Mouse (Mus musculus): ENCODE data around the gene Ncf2. TPM values are rescaled to one million over a fixed set of nuclear protein-coding genes. Genes with fewer than 3 reads are reported as not detected.

The Ncf2 gene
- polyA plus RNA-seq, 1 experiment from 2014 or later, result 7.3 TPM

- ATAC-seq (replicated peaks; ENCODE audit: low FRiP score, low read depth), result no peak
- peak overlapping the region; percentile 44; the same call in 1 of the 2 replicates for H3K27ac ChIP-seq
- WGBS, result 46% methylated on average over 18 of the region's 18 CpGs
Observed at GRCm38 (mm10) chr1:152807619-152808391, 7.8 kb downstream of the Ncf2 start.

GRCm38 (mm10) chr1:152808392-152808680 lies 8.3 kb downstream of the Ncf2 start:
- no peaks in the 10 kb centered on the region for H3K36me3 ChIP-seq (ENCODE audit: insufficient read depth, low read length)
- H3K9me3 ChIP-seq (replicated peaks; ENCODE audit: low read length), result no peaks in the 10 kb centered on the region
- no peak overlapping the region for H3K4me3 ChIP-seq (replicated peaks; ENCODE audit: low read depth, low read length)
- no peak overlapping the region for H3K9ac ChIP-seq (ENCODE audit: low read depth, low read length)
- H3K27ac ChIP-seq, result 0 out of 2 replicates have a peak overlapping the region, but pooled peaks have one; percentile 44
- DNase-seq (ENCODE audit: low spot score), result no peak
- H3K27me3 ChIP-seq (ENCODE audit: insufficient read depth, low read length), result no peaks in the 10 kb centered on the region
- no peak overlapping the region for H3K4me2 ChIP-seq (ENCODE audit: low read length)
- 0 out of 2 replicates have a peak, but pooled peaks cover 4% of the 10 kb centered on the region for H3K4me1 ChIP-seq (replicated peaks; ENCODE audit: insufficient read depth, low read length)
- WGBS, result 70% methylated on average over 2 of the region's 2 CpGs
- no peak for ATAC-seq (replicated peaks; ENCODE audit: low FRiP score, low read depth)
- TF ChIP-seq CTCF (IDR thresholded peaks at IDR 0.05; ENCODE audit: low read depth), result no peak

More at GRCm38 (mm10) chr1:152807619-152808391, 7.8 kb downstream of the Ncf2 start:
- Histone ChIP-seq H3K4me2 (ENCODE audit: low read length) (no peak overlapping the region), H3K4me3 (replicated peaks; ENCODE audit: low read depth, low read length) (no peak overlapping the region), H3K9ac (ENCODE audit: low read depth, low read length) (no peak overlapping the region), H3K4me1 (replicated peaks; ENCODE audit: insufficient read depth, low read length) (0 out of 2 replicates have a peak, but pooled peaks cover 4% of the 10 kb centered on the region), H3K36me3 (ENCODE audit: insufficient read depth, low read length) (no peaks in the 10 kb centered on the region), H3K9me3 (replicated peaks; ENCODE audit: low read length) (no peaks in the 10 kb centered on the region), H3K27me3 (ENCODE audit: insufficient read depth, low read length) (no peaks in the 10 kb centered on the region)
- TF ChIP-seq CTCF (IDR thresholded peaks at IDR 0.05; ENCODE audit: low read depth), result no peak
- DNase-seq (ENCODE audit: low spot score), result no peak

GRCm38 (mm10) chr1:152809541-152810252 lies 9.7 kb downstream of the Ncf2 start:
- peak; percentile 67 for DNase-seq (ENCODE audit: low spot score)
- WGBS, result 20% methylated on average over 8 of the region's 8 CpGs
- Histone ChIP-seq H3K27me3 (ENCODE audit: insufficient read depth, low read length) (no peaks in the 10 kb centered on the region), H3K4me2 (ENCODE audit: low read length) (no peak overlapping the region), H3K9me3 (replicated peaks; ENCODE audit: low read length) (no peaks in the 10 kb centered on the region), H3K4me1 (replicated peaks; ENCODE audit: insufficient read depth, low read length) (0 out of 2 replicates have a peak, but pooled peaks cover 4% of the 10 kb centered on the region), H3K27ac (peak overlapping the region; percentile 39; the same call in 1 of the 2 replicates), H3K36me3 (ENCODE audit: insufficient read depth, low read length) (no peaks in the 10 kb centered on the region), H3K4me3 (replicated peaks; ENCODE audit: low read depth, low read length) (no peak overlapping the region), H3K9ac (ENCODE audit: low read depth, low read length) (no peak overlapping the region)
- no peak; the same call in 1 of the 2 replicates for ATAC-seq (replicated peaks; ENCODE audit: low FRiP score, low read depth)
- TF ChIP-seq CTCF (IDR thresholded peaks at IDR 0.05; ENCODE audit: low read depth), result peak; percentile 26; the same call in 1 of the 2 replicates

GRCm38 (mm10) chr1:152810533-152811439 lies 10.8 kb downstream of the Ncf2 start:
- no peak for TF ChIP-seq CTCF (IDR thresholded peaks at IDR 0.05; ENCODE audit: low read depth)
- H3K27ac ChIP-seq, result no peak overlapping the region
- H3K4me1 ChIP-seq (replicated peaks; ENCODE audit: insufficient read depth, low read length), result 0 out of 2 replicates have a peak, but pooled peaks cover 4% of the 10 kb centered on the region
- 74% methylated on average over 13 of the region's 13 CpGs for WGBS
- H3K4me2 ChIP-seq (ENCODE audit: low read length), result no peak overlapping the region
- no peak for ATAC-seq (replicated peaks; ENCODE audit: low FRiP score, low read depth)
- no peaks in the 10 kb centered on the region for H3K27me3 ChIP-seq (ENCODE audit: insufficient read depth, low read length)
- no peak overlapping the region for H3K4me3 ChIP-seq (replicated peaks; ENCODE audit: low read depth, low read length)
- DNase-seq (ENCODE audit: low spot score), result no peak
- H3K36me3 ChIP-seq (ENCODE audit: insufficient read depth, low read length), result no peaks in the 10 kb centered on the region
- no peak overlapping the region for H3K9ac ChIP-seq (ENCODE audit: low read depth, low read length)
- no peaks in the 10 kb centered on the region for H3K9me3 ChIP-seq (replicated peaks; ENCODE audit: low read length)

- H3K4me3 ChIP-seq (replicated peaks; ENCODE audit: low read depth, low read length), result no peak overlapping the region
Observed at GRCm38 (mm10) chr1:152815265-152815701, 15.3 kb downstream of the Ncf2 start.

More at GRCm38 (mm10) chr1:152815265-152815701, 15.3 kb downstream of the Ncf2 start:
- Histone ChIP-seq H3K27me3 (ENCODE audit: insufficient read depth, low read length) (no peaks in the 10 kb centered on the region), H3K4me2 (ENCODE audit: low read length) (no peak overlapping the region), H3K27ac (no peak overlapping the region), H3K4me1 (replicated peaks; ENCODE audit: insufficient read depth, low read length) (peaks cover 15% of the 10 kb centered on the region), H3K9ac (ENCODE audit: low read depth, low read length) (no peak overlapping the region), H3K9me3 (replicated peaks; ENCODE audit: low read length) (no peaks in the 10 kb centered on the region), H3K36me3 (ENCODE audit: insufficient read depth, low read length) (no peaks in the 10 kb centered on the region)
- ATAC-seq (replicated peaks; ENCODE audit: low FRiP score, low read depth), result peak; percentile 78
- 26% methylated on average over 7 of the region's 7 CpGs for WGBS
- peak; percentile 68 for TF ChIP-seq CTCF (IDR thresholded peaks at IDR 0.05; ENCODE audit: low read depth)
- DNase-seq (ENCODE audit: low spot score), result peak; percentile 74

All from kidney, postnatal 0 days (tissue).